8 mouse cellular contexts compared by ENCODE assay signal in the genomic region with DNA sequence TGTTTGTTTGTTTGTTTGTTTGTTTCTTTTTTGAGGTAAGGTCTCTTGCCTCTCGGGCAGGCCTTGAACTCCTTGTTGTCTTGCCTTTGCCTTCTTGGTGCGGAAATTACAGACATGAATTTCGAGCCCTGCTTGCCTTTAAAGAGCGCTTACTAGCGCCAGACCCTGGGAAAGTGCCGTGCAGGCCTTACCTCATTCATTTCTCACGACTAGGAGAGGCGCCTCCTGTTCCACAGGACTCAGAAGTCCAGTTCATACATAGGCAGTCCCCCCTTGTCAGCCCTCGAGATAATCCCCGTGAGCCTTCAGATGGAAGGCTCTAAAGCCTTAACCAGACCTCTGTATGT. TPM values are rescaled to one million over a fixed set of nuclear protein-coding genes. Genes with fewer than 3 reads are reported as not detected.
DNase-seq lines count a peak whose midpoint lies in the region; ATAC-seq and TF ChIP-seq lines count a peak whose summit lies in the region.

No protein-coding gene starts in this region.

- peak overlapping the region; percentile 97 for H3K4me3 ChIP-seq in testis, adult 2 months (ENCODE audit: control insufficient read depth, low read depth, low read length)
- H3K4me3 ChIP-seq in hindbrain, embryonic 15.5 days: peak overlapping the region; percentile 94
- H3K4me3 ChIP-seq in midbrain, embryonic 10.5 days: peak overlapping the region; percentile 71

- peaks cover 13% of the 10 kb centered on the region for H3K4me1 ChIP-seq in testis, adult 2 months (ENCODE audit: control insufficient read depth, insufficient read depth, low read length)
- peaks cover 27% of the 10 kb centered on the region for H3K4me1 ChIP-seq in hindbrain, embryonic 15.5 days (replicated peaks)
- H3K4me1 ChIP-seq in midbrain, embryonic 10.5 days: peaks cover 23% of the 10 kb centered on the region

- no peak for TF ChIP-seq POLR2A in testis, adult 2 months (IDR thresholded peaks at IDR 0.05; ENCODE audit: control insufficient read depth, low read depth, low read length)

- under 1% methylated on average over 10 of the region's 10 CpGs for WGBS in hindbrain, embryonic 15.5 days
- WGBS in midbrain, embryonic 10.5 days: 0% methylated on average over 10 of the region's 10 CpGs

- H3K9ac ChIP-seq in hindbrain, embryonic 15.5 days: peak overlapping the region; percentile 93

- H3K27me3 ChIP-seq in testis, adult 2 months (ENCODE audit: control insufficient read depth, insufficient read depth, low read length): no peaks in the 10 kb centered on the region
- H3K27me3 ChIP-seq in hindbrain, embryonic 15.5 days: no peaks in the 10 kb centered on the region
- H3K27me3 ChIP-seq in midbrain, embryonic 10.5 days (ENCODE audit: low read depth, poor library complexity, severe bottlenecking): no peaks in the 10 kb centered on the region

- peak overlapping the region; percentile 92 for H3K27ac ChIP-seq in testis, adult 2 months (ENCODE audit: control insufficient read depth, insufficient read depth, low read depth, low read length)
- peak overlapping the region; percentile 76; the same call in 1 of the 2 replicates for H3K27ac ChIP-seq in hindbrain, embryonic 15.5 days (replicated peaks)
- H3K27ac ChIP-seq in midbrain, embryonic 10.5 days (replicated peaks): peak overlapping the region; percentile 89

- peaks cover 2% of the 10 kb centered on the region; the same call in 1 of the 2 replicates for H3K36me3 ChIP-seq in testis, adult 2 months (ENCODE audit: control insufficient read depth, insufficient read depth, low read length)
- H3K36me3 ChIP-seq in hindbrain, embryonic 15.5 days: peaks cover 4% of the 10 kb centered on the region; the same call in 1 of the 2 replicates
- peaks cover 34% of the 10 kb centered on the region for H3K36me3 ChIP-seq in midbrain, embryonic 10.5 days

- ATAC-seq in hindbrain, embryonic 15.5 days (ENCODE audit: low FRiP score, low read depth): no peak

- DNase-seq in cerebellum, postnatal 10 days: peak; percentile 38 to 50
- no peak for DNase-seq in cerebellum, adult 11 months
- no peak for DNase-seq in testis, postnatal 14 days (ENCODE audit: low spot score)
- DNase-seq in midbrain, embryonic 10.5 days (ENCODE audit: low spot score): no peak
- peak; percentile 43 for DNase-seq in thymus, postnatal 4 days
- no peak for DNase-seq in left cerebral cortex, adult 18-20 months (ENCODE audit: low spot score in 2 of 2)

- TF ChIP-seq CTCF in testis, adult 2 months (IDR thresholded peaks at IDR 0.05; ENCODE audit: control insufficient read depth, insufficient read depth, insufficient replicate concordance, low read depth, low read length): no peak

- no peaks in the 10 kb centered on the region for H3K9me3 ChIP-seq in hindbrain, embryonic 15.5 days
- H3K9me3 ChIP-seq in midbrain, embryonic 10.5 days (replicated peaks): 0 out of 2 replicates have a peak, but pooled peaks cover 4% of the 10 kb centered on the region

- peak overlapping the region; percentile 81 for H3K4me2 ChIP-seq in hindbrain, embryonic 15.5 days

RNA-seq across cellular contexts. Expression of a gene that starts 0.8 kb away (rescaled TPM):
- 125 and 135 TPM in 2 replicates for polyA plus RNA-seq in testis, adult 2 months (2012; rRNA removed)
- 15.7 and 20.9 TPM in 2 replicates for polyA plus RNA-seq in hindbrain, embryonic 15.5 days (2015; fragmentation: Nextera tagmentation; extraction: Ambion mirVana)
- polyA plus RNA-seq in midbrain, embryonic 10.5 days (2016; fragmentation: Nextera tagmentation; extraction: Ambion mirVana): 55.4 and 57.7 TPM in 2 replicates
- 10 to 100 TPM; 21.3 to 24.1 TPM for total RNA-seq in left cerebral cortex, adult 18-20 months (2021)

RNA-seq across cellular contexts. Expression of a gene that starts 0.9 kb away (rescaled TPM):
- polyA plus RNA-seq in testis, adult 2 months (2012; rRNA removed): 6.2 and 6.6 TPM in 2 replicates
- polyA plus RNA-seq in hindbrain, embryonic 15.5 days (2015; fragmentation: Nextera tagmentation; extraction: Ambion mirVana): 39.1 and 39.7 TPM in 2 replicates
- 27.3 and 29.4 TPM in 2 replicates for polyA plus RNA-seq in midbrain, embryonic 10.5 days (2016; fragmentation: Nextera tagmentation; extraction: Ambion mirVana)
- 10 to 100 TPM; 19.7 to 22.0 TPM for total RNA-seq in left cerebral cortex, adult 18-20 months (2021)

RNA-seq across cellular contexts. Expression of a gene that starts 6.2 kb away (rescaled TPM):
- polyA plus RNA-seq in testis, adult 2 months (2012; rRNA removed): not detected in 2 replicates
- polyA plus RNA-seq in hindbrain, embryonic 15.5 days (2015; fragmentation: Nextera tagmentation; extraction: Ambion mirVana): not detected in 2 replicates
- not detected in 2 replicates for polyA plus RNA-seq in midbrain, embryonic 10.5 days (2016; fragmentation: Nextera tagmentation; extraction: Ambion mirVana)
- total RNA-seq in left cerebral cortex, adult 18-20 months (2021): not detected

RNA-seq across cellular contexts. Expression of a gene that starts 21.0 kb away (rescaled TPM):
- 1.8 and 3.0 TPM in 2 replicates for polyA plus RNA-seq in testis, adult 2 months (2012; rRNA removed)
- 6.0 and 6.2 TPM in 2 replicates for polyA plus RNA-seq in hindbrain, embryonic 15.5 days (2015; fragmentation: Nextera tagmentation; extraction: Ambion mirVana)
- polyA plus RNA-seq in midbrain, embryonic 10.5 days (2016; fragmentation: Nextera tagmentation; extraction: Ambion mirVana): 2.7 and 4.7 TPM in 2 replicates
- 10 to 100 TPM; 17.7 to 19.6 TPM for total RNA-seq in left cerebral cortex, adult 18-20 months (2021)

RNA-seq across cellular contexts. Expression of a gene that starts 46.6 kb away (rescaled TPM):
- polyA plus RNA-seq in testis, adult 2 months (2012; rRNA removed): 0.76 and 0.98 TPM in 2 replicates
- 0.18 and 0.26 TPM in 2 replicates for polyA plus RNA-seq in hindbrain, embryonic 15.5 days (2015; fragmentation: Nextera tagmentation; extraction: Ambion mirVana)
- polyA plus RNA-seq in midbrain, embryonic 10.5 days (2016; fragmentation: Nextera tagmentation; extraction: Ambion mirVana): 0.10 TPM in 2 replicates
- 10 to 100 TPM in 1 of 2 experiments, 1 to 10 TPM in 1; 9.5 to 10.3 TPM for total RNA-seq in left cerebral cortex, adult 18-20 months (2021)

Comparison
In these comparisons a context has a peak if more than half of its experiments do, and no peak if none do; other contexts are left out.
1. DNase-seq: peak in cerebellum, postnatal 10 days (2 of 2) and thymus, postnatal 4 days (single experiment); none in cerebellum, adult 11 months (single experiment), testis, postnatal 14 days (single experiment), midbrain, embryonic 10.5 days (single experiment) and left cerebral cortex, adult 18-20 months (0 of 2).
2. Peak in every context shown above with its lines, with median percentiles within 50 percentile points of each other: H3K27ac ChIP-seq and H3K4me3 ChIP-seq.